Mouse (Mus musculus): ENCODE data around the gene Emc7. TPM values are rescaled to one million over a fixed set of nuclear protein-coding genes. Genes with fewer than 3 reads are reported as not detected.
"Not testable (repeated sequence)": the region's sequence is repeated elsewhere in the genome, so short reads cannot be mapped to it uniquely, and the experiment has no call there.

Gene Emc7
- polyA plus RNA-seq (2015; fragmentation: Nextera tagmentation; extraction: Ambion mirVana) = 18.4 and 19.2 TPM in 2 replicates

GRCm38 (mm10) chr2:112454862-112455564 is at the start of gene Emc7:
Gene Emc7, plus strand, starts transcription at chr2:112454997.
- no peaks in the 10 kb centered on the region for H3K27me3 ChIP-seq
- peak; percentile 97 for ATAC-seq (ENCODE audit: low FRiP score)
- H3K4me3 ChIP-seq = peak within 1 kb of the TSS; percentile 93
- H3K9ac ChIP-seq = peak within 1 kb of the TSS; percentile 92
- peaks cover 2% of the 10 kb centered on the region; the same call in 1 of the 2 replicates for H3K36me3 ChIP-seq
- no peaks in the 10 kb centered on the region for H3K9me3 ChIP-seq
- peak within 1 kb of the TSS; percentile 88 for H3K27ac ChIP-seq
- H3K4me2 ChIP-seq = peak within 1 kb of the TSS; percentile 79
- WGBS = under 1% methylated on average over 49 of the region's 49 CpGs
- peaks cover 19% of the 10 kb centered on the region for H3K4me1 ChIP-seq (replicated peaks)

GRCm38 (mm10) chr2:112407030-112407429 is 47.8 kb upstream of the Emc7 start:
- Histone ChIP-seq H3K9me3 (no peaks in the 10 kb centered on the region), H3K27ac (no peak overlapping the region), H3K4me1 (replicated peaks) (no peaks in the 10 kb centered on the region), H3K27me3 (no peaks in the 10 kb centered on the region), H3K4me2 (no peak overlapping the region), H3K9ac (no peak overlapping the region), H3K36me3 (peaks cover 28% of the 10 kb centered on the region), H3K4me3 (no peak overlapping the region)
- no peak for ATAC-seq (ENCODE audit: low FRiP score)
- 92% methylated on average over 3 of the region's 3 CpGs for WGBS

- ATAC-seq (ENCODE audit: low FRiP score) = no peak
- no peak overlapping the region for H3K4me2 ChIP-seq
- no peak overlapping the region for H3K9ac ChIP-seq
- no peaks in the 10 kb centered on the region for H3K4me1 ChIP-seq (replicated peaks)
- H3K36me3 ChIP-seq = no peaks in the 10 kb centered on the region
- no peaks in the 10 kb centered on the region for H3K9me3 ChIP-seq
- H3K27me3 ChIP-seq = no peaks in the 10 kb centered on the region
- no peak overlapping the region for H3K27ac ChIP-seq
- WGBS = 80% methylated on average over 3 of the region's 3 CpGs
- H3K4me3 ChIP-seq = no peak overlapping the region
Observed at GRCm38 (mm10) chr2:112425308-112425707, 29.5 kb upstream of the Emc7 start.

DNA sequence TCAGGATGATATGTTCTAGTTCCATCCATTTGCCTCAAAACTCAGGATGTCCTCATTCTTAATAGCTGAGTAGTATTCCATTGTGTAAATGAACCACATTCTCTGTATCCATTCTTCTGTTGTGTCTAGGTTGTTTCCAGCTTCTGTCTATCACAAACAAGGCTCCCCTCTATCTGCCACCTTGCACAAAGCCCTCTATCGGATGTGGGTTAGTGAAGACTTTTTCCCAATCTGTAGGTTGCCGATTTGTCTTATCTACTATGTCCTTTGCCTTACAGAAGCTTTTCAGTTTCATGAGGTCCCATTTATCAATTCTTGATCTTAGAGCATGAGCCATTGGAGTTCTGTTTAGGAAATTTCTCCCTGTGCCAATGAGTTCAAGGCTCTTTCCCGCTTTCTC is 26.3 kb upstream of the Emc7 start:
- H3K27me3 ChIP-seq; H3K9ac ChIP-seq; H3K36me3 ChIP-seq; H3K4me1 ChIP-seq (replicated peaks); ATAC-seq (ENCODE audit: low FRiP score); H3K9me3 ChIP-seq; H3K4me2 ChIP-seq; H3K27ac ChIP-seq; H3K4me3 ChIP-seq: not testable (repeated sequence)
- 94% methylated on average over 3 of the region's 3 CpGs for WGBS

GRCm38 (mm10) chr2:112429665-112430064 is 25.1 kb upstream of the Emc7 start:
- ATAC-seq (ENCODE audit: low FRiP score) = no peak
- H3K27me3 ChIP-seq = no peaks in the 10 kb centered on the region
- 97% methylated on average over 4 of the region's 4 CpGs for WGBS
- no peaks in the 10 kb centered on the region for H3K4me1 ChIP-seq (replicated peaks)
- H3K9me3 ChIP-seq = no peaks in the 10 kb centered on the region
- no peaks in the 10 kb centered on the region for H3K36me3 ChIP-seq
- H3K27ac ChIP-seq = no peak overlapping the region
- H3K4me3 ChIP-seq = no peak overlapping the region
- no peak overlapping the region for H3K4me2 ChIP-seq
- H3K9ac ChIP-seq = no peak overlapping the region

GRCm38 (mm10) chr2:112430403-112430802 is 24.4 kb upstream of the Emc7 start:
- no peaks in the 10 kb centered on the region for H3K27me3 ChIP-seq
- H3K36me3 ChIP-seq = no peaks in the 10 kb centered on the region
- no peaks in the 10 kb centered on the region for H3K9me3 ChIP-seq
- no peak overlapping the region for H3K4me2 ChIP-seq
- H3K4me3 ChIP-seq = no peak overlapping the region
- H3K4me1 ChIP-seq (replicated peaks) = no peaks in the 10 kb centered on the region
- WGBS = 76% methylated on average over 5 of the region's 5 CpGs
- H3K27ac ChIP-seq = no peak overlapping the region
- H3K9ac ChIP-seq = no peak overlapping the region
- ATAC-seq (ENCODE audit: low FRiP score) = no peak

DNA sequence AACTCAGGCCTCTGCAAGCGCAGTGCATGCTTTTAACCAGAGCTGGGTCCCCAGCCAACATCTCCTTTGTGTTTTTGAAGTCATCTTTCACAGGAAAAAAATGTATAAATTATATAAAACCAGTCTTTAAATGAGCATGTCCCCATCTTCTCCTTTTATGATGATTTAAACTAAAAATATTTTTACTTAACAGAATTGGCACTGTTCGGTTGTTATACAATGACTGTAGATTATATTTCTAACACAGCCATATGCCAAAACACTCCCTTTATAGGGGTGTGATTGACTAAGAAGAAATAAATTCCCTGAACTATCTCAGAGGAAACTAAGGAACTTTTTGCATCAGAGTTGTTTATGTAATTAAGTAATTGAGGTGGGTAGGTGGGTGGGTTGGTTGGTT is 22.3 kb upstream of the Emc7 start:
- 95% methylated on average over 2 of the region's 2 CpGs for WGBS
- no peak for ATAC-seq (ENCODE audit: low FRiP score)

DNA sequence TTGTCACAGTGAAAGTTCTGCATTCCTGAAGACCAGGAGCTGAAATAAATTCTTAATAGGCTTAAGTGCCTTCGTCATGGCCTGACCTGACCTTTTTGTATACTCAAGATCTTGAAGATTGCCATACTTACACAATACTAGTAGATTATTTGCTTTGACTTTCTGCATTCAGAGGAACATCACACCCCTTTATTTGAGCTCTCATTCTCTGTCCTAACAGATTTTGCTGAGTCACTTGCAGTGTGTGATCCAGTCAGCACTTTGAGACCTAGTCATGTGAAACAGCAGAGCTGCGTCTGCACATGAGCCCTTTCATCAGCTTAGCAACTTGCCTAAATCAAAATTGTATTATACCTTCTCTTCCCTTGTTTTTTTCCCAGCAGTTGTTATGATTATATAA is 21.4 kb upstream of the Emc7 start:
- Histone ChIP-seq H3K27ac (no peak overlapping the region), H3K9ac (no peak overlapping the region), H3K36me3 (no peaks in the 10 kb centered on the region), H3K4me1 (replicated peaks) (no peaks in the 10 kb centered on the region), H3K4me2 (no peak overlapping the region), H3K9me3 (no peaks in the 10 kb centered on the region), H3K4me3 (no peak overlapping the region), H3K27me3 (no peaks in the 10 kb centered on the region)
- no peak for ATAC-seq (ENCODE audit: low FRiP score)
- 83% methylated on average over 2 of the region's 2 CpGs for WGBS

More for the DNA sequence above, 22.3 kb upstream of the Emc7 start:
- Histone ChIP-seq H3K4me2 (no peak overlapping the region), H3K36me3 (no peaks in the 10 kb centered on the region), H3K9me3 (no peaks in the 10 kb centered on the region), H3K9ac (no peak overlapping the region), H3K27ac (no peak overlapping the region), H3K4me3 (no peak overlapping the region), H3K27me3 (no peaks in the 10 kb centered on the region), H3K4me1 (replicated peaks) (no peaks in the 10 kb centered on the region)

DNA sequence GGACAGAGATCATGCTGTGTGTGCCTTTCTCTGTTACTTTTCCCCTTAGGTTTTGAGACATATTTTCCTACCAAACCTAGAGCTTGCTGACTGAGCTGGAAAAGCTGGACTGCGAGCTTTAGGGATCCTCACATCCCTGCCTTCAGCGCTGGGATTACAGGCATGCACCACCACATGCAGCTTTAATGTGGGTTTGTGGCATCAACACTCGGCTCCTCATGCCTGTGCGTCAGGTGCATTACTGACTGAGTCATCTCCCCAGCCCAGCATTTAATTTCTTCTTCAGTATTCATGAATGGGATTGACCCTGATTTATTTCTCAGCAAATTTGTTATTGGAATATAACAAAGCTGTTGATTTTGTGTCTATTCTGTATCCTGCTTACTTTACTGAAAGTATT is 18.5 kb upstream of the Emc7 start:
- 84% methylated on average over 4 of the region's 4 CpGs for WGBS
- H3K27me3 ChIP-seq = no peaks in the 10 kb centered on the region
- ATAC-seq (ENCODE audit: low FRiP score) = no peak

DNA sequence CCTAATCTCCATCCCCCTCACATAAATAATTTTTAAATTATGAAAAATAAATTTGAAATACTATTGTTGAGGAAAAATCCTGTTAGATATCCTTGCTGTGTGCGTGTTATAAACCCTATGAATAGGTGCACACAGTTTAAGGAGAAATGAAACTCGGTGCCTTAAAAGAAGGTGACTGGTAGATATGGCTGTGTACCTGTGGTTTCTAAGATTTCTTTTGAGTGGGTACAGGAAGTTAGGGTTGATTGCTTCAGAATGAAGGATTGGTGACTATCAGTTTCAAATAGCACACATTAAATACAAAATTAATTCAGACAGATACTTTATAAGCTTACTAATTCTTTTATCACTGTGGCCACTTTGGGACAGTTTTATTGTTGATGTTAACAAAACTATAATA is 17.2 kb upstream of the Emc7 start:
- no peak overlapping the region for H3K4me2 ChIP-seq
- H3K9ac ChIP-seq = no peak overlapping the region
- H3K4me3 ChIP-seq = no peak overlapping the region
- H3K27me3 ChIP-seq = no peaks in the 10 kb centered on the region
- H3K27ac ChIP-seq = no peak overlapping the region
- no peaks in the 10 kb centered on the region for H3K9me3 ChIP-seq
- H3K36me3 ChIP-seq = no peaks in the 10 kb centered on the region
- no peaks in the 10 kb centered on the region for H3K4me1 ChIP-seq (replicated peaks)
- WGBS = 91% methylated on average over 2 of the region's 2 CpGs
- no peak for ATAC-seq (ENCODE audit: low FRiP score)

More for the DNA sequence above, 18.5 kb upstream of the Emc7 start:
- H3K9me3 ChIP-seq = no peaks in the 10 kb centered on the region
- no peaks in the 10 kb centered on the region for H3K36me3 ChIP-seq
- no peak overlapping the region for H3K27ac ChIP-seq
- H3K4me2 ChIP-seq = no peak overlapping the region
- no peaks in the 10 kb centered on the region for H3K4me1 ChIP-seq (replicated peaks)
- no peak overlapping the region for H3K9ac ChIP-seq
- no peak overlapping the region for H3K4me3 ChIP-seq

- Histone ChIP-seq H3K4me3 (no peak overlapping the region), H3K27me3 (0 out of 2 replicates have a peak, but pooled peaks cover 3% of the 10 kb centered on the region), H3K9ac (no peak overlapping the region), H3K36me3 (no peaks in the 10 kb centered on the region), H3K27ac (no peak overlapping the region), H3K4me1 (replicated peaks) (no peaks in the 10 kb centered on the region), H3K4me2 (no peak overlapping the region), H3K9me3 (no peaks in the 10 kb centered on the region)
- 71% methylated on average over 2 of the region's 2 CpGs for WGBS
- ATAC-seq (ENCODE audit: low FRiP score) = no peak
Observed at GRCm38 (mm10) chr2:112443491-112443890, 11.3 kb upstream of the Emc7 start.

DNA sequence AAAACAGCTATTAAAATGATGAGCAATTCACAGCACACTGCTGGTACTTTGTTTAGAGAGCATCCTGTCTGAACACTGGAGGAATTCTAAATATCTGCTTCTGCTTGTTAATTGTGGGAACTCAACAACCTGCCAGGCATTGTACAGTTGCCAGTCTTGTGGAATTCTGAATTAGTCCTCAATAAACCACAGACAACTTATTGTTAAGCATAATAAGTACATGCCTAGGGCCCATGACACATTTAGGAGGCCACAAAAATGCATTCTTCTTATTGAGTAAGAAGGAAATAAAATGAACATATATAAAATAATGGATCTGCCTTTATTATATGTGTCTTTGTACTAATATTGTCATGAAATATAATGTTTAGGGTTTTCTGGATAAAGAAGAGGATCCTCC is 9.3 kb upstream of the Emc7 start:
- Histone ChIP-seq H3K36me3 (no peaks in the 10 kb centered on the region), H3K27ac (no peak overlapping the region), H3K27me3 (0 out of 2 replicates have a peak, but pooled peaks cover 3% of the 10 kb centered on the region), H3K9ac (no peak overlapping the region), H3K4me3 (no peak overlapping the region), H3K4me1 (replicated peaks) (no peaks in the 10 kb centered on the region), H3K9me3 (no peaks in the 10 kb centered on the region), H3K4me2 (no peak overlapping the region)
- ATAC-seq (ENCODE audit: low FRiP score) = no peak

DNA sequence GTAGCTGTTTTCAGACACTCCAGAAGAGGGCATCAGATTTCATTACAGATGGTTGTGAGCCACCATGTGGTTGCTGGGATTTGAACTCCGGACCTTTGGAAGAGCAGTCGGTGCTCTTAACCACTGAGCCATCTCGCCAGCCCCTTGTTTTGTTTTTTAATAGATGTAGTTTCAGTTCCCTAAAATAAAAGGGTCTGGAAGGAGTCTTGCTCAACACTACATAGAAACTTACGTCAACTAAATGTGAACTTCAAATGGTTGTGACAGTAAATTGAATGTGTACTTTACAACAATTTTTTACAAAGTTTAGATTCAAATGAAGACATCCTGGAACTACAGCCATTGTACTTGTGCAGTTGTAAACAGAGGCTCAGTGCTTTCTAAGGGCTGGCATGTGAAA is 6.8 kb upstream of the Emc7 start:
- H3K4me1 ChIP-seq (replicated peaks); H3K4me2 ChIP-seq; H3K9ac ChIP-seq; H3K36me3 ChIP-seq; ATAC-seq (ENCODE audit: low FRiP score); H3K4me3 ChIP-seq; H3K27me3 ChIP-seq; H3K27ac ChIP-seq; H3K9me3 ChIP-seq: not testable (repeated sequence)
- WGBS = 76% methylated on average over 4 of the region's 4 CpGs
